Mouse (Mus musculus) CD4-positive helper T cell, adult 2 months (primary cell): ENCODE measurements around the gene Rps8.

Experiments used
- DNase-seq: peaks from one replicate; pipeline ENCODE4 v3.0.0-alpha.2; 2012; ENCODE audit warnings: low read depth, missing footprints, low spot score

The Rps8 gene

DNA sequence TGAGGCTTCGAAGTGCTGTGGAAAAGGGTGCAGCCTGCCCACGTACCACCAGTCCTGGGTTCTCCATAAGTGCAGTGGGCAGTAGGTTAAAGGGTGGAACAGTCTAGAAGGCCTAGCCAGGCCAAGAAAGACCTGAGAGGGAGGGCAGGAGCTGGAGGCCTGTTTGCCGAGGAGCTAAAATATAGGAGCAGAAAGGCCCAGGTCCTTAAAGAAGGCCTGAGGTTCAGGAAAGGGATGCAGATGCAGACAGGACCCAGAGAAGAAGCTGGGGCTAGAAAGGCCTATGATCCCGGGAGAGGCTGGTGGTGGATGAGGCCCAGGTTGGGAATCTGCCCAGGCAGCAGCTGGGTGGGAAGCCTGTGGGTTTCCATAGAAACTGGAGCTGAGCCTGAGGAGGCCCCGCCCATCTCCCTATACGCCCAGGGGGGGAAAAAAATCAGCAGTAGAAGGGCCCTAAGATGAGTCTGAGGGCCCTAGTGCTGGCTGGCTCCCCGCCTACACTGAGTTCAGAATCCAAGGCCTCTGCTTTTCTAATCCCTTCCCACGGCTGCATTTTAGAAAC lies 30.6 kb downstream of the Rps8 start, which contains the start of gene Btbd19:
Gene Btbd19 (minus strand): TSS at position 378 of the 562 bp plus-strand sequence.
- DNase-seq: no peak

DNA sequence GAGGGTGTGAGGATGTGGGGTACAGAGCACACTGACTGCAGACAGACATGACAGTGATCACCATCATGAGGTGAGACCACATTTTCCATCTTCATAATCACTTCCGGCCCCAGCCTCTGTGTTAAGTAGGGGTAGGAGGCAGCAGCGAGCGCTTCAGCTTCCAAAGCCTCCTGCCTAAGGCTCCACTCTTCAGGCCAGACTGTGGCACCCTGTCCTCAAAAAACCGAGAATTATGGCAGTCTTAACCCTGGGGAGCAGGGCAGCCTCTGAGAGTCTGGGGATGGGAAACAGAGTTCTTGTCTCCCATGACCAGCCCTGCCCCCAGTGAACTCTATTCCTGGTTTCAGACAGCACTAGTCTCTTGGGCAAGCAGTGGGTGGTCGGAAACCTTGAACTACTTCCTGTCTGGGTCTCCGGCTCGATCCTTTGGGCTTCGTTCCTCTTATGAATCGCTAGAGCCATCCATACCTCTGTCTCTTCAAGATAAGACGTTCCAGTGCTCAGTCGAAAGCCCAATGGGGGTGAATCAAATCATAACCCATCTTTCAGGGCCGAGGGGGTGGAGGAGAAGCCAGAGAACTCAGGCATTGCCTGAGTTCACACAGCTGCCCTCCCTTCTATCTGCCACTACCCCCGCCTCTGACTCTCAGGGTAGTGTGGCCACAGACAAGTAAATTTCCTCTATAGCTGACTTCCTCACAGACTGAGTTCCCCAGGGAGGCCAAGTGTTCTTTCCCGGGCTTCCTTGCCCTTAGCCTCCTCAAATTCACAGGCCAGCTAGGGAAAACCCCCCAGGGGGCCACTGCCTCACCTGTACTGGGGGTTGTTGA lies 31.3 kb downstream of the Rps8 start:
- DNase-seq: peak; percentile 95

DNA sequence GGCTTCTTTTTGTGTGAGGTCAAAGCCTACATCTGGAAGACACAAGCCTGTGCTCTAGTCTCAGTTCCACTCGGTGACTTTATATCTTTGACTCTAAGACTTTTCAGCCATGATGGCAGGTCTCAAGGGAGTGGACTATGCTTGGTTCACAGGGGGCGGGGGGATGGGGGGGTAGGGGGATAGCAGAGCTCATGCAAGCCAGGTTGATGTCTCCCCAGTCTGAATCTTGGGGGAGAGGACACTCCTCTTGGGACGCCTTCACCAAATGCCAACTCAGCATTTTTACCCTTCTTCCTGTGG lies 31.9 kb downstream of the Rps8 start:
- DNase-seq: no peak

DNA sequence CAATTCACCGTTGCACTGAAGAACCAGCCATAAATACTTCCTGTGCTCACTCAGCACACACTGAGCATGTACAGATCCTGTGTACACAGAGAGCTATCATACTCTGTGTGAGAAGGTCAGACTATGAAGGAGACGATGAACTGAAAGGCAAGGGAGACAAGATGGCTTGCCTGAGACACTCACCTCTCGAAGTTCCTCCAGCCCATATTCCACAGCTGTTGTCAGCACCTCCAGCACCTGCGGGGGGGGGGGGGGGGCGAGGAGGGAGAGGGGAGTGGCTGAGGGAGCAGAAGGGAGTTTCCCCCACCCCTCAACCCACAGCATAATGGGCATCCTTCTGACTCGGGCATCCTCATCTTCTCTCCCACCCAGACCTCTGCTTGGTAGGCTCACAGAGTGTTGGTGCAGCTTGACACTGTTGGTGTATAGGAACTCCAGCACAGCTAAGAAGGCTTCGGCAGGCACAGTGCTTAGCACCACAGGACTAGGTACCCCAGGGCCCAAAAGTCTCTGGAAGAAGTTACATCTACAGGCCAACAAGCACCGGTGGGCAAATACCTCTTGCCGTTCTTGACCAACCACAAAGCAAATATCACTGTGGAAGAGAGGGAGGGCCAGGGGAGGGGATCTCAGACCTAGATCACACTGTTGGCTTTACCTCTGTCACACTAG lies 32.4 kb downstream of the Rps8 start:
- peak; percentile 69 for DNase-seq

DNA sequence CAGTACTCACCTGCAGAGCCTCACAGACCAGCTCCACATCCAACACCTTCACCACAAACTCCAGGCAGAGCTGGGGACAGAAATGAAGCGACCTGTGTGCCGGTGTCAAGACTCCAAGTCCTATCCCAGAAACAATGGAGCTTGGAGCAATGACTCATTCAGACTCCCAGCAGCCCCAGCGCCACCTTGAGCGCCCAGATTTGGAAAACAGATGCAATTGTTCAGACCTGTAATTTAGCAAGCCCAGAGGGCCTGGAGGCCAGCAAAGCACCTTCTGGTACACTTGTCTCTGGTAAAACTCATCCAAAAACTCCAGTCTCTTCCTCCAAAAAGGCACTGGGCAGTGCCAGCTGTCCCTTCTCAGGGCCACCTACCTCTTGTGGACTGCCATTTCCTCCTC lies 33.8 kb downstream of the Rps8 start:
- no peak for DNase-seq

DNA sequence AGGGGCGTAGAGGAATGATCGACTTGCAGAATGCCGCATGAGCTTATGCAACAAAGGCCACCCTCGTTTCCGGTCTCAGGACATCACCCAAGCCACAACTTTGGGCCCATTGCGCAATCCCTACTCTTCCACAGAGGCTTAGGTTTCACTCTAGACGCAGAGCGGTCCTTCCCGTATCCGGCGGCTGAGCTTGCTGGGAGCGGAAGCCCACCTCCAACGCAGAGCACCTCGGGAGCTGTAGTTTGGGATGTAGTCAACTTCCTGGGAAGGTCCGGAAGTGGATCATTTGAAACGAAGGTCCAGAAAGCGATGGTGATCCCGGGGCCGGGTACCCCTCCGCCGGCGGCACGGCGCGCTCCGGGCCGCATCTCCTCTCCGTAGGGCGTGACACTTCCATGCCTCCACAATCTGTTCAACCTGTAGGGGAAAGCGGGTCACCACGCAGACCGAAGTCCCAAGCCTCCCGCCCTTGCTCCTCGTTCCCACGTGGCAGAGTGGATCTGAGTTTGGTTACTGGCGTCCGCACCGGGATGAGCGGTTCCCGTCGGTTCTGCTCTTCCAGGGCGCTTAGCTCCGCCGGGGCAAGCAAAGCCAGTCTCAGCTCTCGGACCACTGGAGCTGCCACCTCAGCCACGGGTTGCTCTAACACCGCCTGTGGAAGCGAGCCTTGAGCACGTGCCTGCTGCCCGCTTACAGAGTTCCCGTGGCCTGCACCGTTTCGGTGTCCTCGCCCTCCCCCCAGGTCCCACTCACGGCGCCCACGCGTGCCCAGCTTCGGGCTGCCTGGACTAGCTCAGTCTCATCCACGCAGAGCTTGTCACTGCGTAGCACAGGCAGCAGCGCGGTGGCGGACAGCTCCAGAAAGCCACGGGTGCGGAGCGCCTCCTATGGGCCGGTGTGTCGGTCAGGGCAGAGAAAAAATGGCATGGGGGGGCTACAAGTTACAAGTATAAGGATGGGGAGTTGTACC lies 35.3 kb downstream of the Rps8 start:
- peak; percentile 90 for DNase-seq

DNA sequence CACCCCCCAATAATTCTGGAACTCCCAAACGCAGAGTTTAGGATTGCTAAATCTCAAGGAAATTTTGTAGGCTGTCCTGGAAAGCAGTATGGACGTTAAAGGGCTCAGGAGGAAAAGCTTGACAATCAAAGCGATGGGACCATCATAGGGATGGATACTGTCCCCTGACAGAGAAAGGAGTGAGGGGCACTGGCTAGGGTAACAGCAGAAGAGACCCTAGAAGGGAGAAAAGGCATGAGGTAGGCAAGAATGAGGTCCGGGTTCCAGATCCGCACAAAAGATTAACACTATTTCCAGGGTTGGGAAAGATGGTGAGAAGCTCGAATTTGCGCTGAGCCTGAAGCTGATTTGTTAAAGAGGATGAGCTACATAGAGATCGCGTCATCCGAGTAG lies 36.0 kb downstream of the Rps8 start:
- DNase-seq: no peak

DNA sequence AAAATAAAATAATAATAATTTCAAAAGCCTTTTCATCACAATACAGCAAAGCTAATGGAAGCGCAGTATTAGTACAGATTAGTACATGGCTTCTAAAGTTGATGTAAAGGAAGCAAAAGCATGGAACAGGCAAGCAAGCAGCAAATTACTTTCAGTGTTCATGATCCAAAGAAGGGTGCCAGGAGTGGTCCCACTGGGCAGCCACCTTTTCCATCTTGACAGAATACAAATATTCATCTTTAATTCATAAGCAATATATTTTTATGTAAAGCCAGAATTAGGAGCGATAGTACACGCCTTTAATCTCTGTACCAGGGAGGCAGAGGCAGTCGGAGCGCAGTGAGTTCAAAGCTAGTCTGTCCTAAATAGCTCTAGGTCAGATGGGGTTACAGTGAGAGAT lies 36.4 kb downstream of the Rps8 start:
- no peak for DNase-seq

DNA sequence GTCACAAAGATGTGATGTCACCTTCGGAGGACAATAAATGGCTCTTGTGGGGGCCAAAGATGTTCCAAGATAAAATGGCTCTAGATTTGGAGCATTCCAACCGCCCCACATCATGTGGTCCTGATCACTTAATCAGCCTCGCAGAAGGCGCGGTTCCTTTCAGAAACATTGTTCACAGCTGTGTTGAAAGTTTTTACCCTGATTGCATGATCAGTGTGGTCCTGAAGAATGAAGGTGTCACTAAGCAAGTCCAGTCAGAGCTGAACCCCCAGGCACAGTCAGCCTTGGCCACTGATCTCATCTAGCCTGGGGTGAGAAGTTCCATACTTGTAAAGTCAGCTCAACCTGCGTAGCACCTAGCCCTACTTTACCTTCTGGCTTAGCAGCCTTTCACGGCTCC lies 38.1 kb downstream of the Rps8 start:
- no peak for DNase-seq

DNA sequence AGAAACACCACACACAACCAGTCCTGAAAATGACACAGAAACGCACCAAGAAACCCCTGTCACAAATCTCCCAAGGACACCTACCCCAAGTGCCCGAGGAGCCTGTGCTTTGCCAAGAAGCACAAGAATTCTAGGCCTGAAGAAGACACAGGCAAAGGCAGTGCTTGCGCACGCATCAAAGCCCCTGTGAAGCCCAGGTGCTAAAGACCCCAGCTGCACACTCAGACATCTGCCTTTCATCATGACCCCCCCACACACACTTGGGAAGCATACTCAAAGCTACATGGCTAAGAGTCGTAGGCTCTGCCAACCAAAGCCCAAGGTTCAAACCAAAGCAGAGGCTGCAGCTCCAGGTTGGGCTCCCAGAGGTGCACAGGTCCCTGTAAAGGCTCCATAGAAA lies 40.5 kb downstream of the Rps8 start:
- DNase-seq: no peak

DNA sequence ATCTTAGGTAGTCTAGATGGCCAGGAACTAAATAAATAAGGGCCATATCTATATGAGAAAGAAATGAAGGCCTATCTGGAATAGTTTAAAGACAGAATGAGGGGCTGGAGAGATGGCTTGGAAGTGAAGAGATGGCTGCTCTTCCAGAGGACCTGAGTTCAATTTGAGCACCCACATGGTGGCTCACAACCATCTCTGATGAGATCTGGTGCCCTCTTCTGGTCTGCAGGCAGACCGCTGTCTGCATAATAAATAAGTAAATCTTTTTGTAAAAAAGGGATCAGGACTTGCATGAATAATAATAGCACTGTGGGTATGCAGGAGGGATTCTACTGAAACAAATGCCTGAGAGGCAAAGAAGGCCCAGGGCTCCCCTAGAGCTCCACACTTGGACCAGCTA lies 42.8 kb downstream of the Rps8 start:
- no peak for DNase-seq

DNA sequence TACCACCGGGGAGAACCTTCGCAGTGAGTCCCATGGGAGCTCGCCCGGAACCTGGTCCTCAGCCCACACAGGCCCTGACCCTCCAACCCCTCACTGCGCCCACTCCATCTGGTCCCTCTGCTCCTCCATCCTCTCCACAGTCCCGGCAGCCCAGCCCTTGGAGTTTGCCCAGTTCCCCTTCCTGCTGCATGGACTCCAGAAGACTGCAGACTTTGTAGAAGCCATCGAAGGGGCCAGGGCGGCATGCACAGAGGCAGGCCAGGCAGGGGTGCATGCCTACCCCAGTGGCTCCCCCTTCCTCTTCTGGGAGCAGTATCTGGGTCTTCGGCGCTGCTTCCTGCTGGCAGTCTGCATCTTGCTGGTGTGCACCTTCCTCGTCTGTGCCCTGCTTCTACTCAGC lies 45.1 kb downstream of the Rps8 start:
- no peak for DNase-seq

DNA sequence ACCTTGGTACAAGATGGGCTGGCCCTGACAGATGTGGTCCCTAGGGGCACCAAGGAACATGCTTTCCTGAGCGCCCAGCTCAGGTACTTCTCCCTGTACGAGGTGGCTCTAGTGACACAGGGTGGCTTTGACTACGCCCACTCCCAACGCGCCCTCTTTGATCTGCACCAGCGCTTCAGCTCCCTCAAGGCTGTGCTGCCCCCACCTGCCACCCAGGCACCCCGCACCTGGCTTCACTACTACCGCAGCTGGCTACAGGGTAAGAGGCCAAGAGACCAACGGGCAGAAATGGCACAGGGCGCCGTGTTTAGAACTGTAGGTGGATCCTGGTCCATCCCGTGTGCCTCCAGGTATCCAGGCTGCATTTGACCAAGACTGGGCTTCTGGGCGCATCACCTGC lies 45.8 kb downstream of the Rps8 start:
- DNase-seq: no peak

DNA sequence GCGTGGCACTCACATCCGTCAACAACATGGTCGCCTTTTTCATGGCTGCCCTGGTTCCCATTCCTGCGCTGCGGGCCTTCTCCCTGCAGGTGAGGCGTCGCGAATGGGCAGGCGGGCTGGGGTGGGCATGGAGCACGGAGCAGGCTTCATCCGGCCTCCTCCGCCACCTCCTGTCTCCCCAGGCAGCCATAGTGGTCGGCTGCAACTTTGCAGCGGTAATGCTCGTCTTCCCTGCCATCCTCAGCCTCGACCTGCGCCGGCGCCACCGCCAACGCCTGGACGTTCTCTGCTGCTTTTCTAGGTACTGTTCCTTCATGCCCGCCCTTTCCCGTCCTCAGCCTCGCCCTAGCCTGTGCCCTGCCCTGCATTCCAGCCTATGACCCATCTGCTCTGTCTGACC lies 46.7 kb downstream of the Rps8 start:
- no peak for DNase-seq

DNA sequence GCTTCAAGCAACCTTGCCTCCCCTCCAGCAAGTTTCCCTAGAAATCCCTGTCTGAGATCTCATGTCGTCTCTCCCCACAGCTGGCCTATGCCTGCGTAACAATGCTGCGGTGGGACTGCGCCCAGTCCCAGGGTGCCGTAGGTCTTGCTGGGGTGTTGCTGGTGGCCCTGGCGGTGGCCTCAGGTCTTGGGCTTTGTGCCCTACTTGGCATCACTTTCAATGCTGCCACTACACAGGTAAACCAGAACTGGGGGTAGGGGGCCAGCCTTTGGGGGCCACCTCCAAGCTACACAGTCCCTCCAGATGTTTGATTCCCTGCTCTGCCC lies 47.6 kb downstream of the Rps8 start:
- no peak for DNase-seq

DNA sequence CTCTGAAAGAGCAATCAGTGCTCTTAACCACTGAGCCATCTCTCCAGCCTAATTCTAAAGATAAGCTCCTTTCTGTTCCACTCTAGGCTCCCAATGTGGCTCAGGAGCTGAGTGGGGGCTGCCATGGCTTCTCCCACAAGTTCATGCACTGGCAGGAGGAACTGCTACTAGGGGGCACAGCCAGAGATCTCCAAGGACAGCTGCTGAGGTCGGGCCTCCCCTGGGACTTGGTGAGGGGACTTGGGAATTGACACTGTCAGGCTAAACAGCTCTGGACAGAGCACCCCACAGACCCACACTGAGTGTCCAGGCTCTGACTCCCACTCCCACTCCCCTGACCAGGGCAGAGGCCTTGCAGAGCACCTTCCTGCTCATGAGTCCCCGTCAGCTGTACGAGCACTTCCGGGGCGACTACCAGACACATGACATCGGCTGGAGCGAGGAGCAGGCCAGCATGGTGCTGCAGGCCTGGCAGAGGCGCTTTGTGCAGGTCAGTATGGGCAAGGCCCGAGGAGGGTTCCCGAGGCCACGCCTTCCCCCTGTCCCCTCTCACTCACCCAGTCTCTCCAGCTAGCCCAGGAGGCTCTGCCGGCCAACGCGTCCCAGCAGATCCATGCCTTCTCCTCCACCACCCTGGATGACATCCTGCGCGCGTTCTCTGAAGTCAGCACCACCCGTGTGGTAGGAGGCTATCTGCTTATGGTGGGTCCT lies 48.1 kb downstream of the Rps8 start:
- DNase-seq: no peak

DNA sequence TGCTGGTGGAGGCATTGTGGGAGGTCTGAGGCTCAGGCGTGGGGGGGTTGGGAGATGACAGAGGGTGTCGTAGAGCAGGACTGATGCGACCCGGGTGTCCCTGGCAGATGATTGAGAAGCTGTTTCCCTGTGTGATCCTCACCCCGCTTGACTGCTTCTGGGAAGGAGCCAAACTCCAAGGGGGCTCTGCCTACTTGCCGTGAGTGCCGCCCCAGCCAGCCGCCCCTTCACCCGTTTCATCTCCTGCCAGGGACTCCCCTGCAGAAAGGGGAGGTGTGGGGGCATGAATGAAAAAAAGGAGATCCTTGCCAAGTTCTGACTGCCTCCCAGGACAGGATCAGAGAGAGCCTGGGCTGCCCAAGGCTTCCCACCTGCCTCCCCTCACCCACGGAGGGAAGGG lies 50.9 kb downstream of the Rps8 start:
- DNase-seq: no peak

DNA sequence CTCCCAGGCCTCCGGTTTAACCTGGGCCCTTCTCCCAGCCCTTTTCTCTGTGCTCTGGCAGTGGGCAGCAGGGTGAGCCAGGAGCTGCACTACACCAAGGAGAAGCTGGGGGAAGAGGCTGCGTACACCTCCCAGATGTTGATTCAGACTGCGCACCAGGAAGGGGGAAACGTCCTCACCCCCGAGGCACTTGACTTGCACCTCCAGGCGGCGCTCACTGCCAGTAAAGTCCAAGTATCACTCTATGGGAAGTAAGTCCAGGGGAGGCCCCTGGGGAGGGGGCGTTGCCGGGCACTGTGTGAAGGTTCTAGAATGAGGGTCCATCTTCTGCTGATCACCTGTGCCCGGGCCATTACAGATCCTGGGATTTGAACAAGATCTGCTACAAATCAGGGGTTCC lies 51.4 kb downstream of the Rps8 start:
- DNase-seq: no peak
